Mouse (Mus musculus) thymus, postnatal 14 days (tissue): ENCODE data around the gene Tnrc6b.

Source experiments
- DNase-seq: peaks from one replicate; pipeline ENCODE4 v3.0.0; 2021

The Tnrc6b gene

DNA sequence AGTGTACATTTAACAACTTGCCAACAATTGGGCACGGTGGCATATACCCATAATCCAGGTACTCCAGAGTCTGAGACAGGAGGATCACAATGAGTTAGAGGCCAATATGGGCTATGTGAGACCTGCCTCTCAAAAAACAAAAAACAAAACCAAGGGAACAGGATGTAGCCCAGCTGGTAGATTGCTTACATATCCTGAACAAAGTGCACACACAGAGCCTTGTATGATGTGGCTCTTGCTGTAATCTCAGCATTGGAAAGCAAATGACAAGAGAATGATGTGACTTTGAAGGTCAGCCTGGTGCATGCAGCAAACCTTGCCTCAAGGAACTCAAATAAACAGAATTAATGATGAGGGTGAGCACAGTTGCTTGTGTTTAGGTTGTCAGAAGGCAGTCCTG lies 30.7 kb downstream of the Tnrc6b start:
- DNase-seq = peak; percentile 12

DNA sequence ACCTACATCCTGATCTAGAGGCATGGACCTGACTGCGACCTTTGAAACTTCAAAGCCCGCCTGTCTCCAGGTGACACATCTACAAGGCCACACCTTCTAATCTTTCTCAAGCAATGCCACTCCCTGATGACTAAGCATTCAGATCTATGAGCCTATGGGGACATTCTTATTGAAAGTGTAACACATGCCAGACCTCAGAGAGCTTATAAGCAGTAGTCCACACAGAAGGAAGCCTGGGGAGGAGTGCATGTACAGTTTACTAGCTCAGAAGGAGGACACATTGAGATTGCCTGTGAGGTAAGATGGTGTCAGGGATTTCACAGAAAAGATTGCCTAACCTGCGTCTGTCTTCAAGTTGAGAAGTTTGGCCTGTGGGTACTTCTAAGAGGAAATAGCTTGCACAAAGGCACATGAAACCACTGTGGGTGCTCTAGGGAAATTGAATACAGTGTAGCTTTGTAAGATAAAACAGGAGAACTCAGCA lies 31.9 kb downstream of the Tnrc6b start:
- peak; percentile 7 for DNase-seq

DNA sequence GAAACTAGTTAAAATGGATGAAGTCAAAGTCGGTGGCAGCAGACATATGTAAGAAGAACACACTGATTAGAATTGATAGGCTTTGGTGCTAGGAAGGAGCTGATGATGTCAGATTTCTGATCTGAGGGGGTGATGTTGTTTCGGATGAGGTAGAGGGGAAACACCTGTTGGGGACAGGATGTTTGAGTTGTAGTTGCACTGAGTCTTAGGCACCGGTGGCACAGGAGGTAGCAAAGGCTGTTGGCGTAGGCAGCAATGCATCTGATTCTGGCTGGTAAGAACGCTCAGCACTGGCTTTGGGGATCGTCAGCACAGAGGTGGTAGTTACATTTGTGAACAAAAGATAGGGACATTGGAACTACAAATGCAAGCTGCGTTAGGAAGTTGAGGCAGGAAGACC lies 32.5 kb downstream of the Tnrc6b start:
- peak; percentile 73 for DNase-seq

DNA sequence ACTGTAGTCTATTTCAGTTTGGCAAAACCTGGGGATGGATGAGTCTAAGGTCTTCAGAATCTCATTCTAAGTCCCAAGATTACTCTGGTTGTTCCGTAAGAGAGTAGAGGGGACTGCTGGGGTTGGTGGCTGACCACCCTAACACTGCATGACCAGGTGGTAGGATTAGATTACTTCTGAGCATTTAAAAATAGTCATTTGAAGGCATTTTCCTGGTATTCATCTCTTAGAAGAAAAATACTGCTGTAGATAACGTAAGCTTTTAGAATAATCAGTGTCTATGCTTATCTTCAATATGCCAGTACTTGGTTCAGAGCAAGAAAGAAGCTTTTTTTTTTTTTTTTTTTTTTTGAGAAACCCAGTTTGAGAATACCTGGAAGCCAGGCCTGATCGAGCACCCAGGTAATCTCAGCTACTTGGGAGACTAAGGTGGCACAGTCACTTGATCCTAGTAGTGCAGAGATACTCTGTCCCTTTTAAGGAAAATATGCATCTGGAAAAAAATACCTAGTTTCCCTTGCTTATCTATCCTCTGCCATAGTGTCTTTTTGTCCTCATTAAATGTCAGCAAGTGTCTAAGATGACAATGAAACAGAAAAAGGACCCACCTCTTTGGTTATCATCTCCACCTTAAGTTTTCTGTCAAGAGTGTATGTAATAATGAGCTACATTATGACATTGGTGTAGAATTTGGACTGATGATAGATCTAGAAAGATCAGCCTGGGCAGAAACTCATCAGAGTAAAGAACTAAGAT lies 33.7 kb downstream of the Tnrc6b start:
- DNase-seq = no peak

DNA sequence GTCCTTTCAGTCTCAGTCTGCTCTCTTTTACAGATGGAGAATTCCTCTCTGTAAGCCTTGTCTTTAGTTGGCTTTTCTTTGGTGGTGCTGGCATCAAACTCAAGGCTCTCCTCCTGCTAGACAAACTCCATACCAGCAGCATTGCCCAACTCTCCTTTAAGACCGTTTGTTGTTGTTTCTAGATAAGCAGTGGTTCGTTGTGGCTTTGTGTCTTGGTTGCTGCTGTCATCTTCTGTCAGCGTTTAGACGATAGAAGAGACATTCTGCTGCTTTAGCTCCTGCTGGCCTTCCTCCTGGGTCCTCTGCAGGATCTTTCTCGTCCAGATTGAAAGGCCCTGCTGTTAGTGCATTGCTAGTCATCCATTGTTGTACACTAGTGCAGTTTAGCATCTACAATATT lies 37.9 kb downstream of the Tnrc6b start:
- DNase-seq = no peak

DNA sequence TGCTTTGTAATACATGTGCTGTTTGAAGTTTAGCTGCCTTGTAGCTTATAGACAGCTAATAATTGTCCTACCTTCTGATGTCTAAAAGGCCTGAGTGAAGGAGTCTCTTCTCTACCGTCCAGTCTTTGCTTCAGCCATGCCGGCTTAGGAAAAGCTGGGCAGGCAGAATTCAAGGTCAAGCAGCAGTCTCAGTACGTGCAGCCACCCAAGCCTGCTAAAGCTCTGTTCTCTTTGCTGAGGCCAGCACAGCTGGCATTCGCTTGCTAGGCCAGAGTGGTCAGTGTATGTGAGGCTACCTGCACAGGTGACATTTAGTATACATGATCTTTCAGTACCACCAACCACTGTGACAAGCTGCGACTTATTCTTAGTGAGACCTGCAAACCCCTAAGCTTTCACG lies 42.2 kb downstream of the Tnrc6b start:
- no peak for DNase-seq

DNA sequence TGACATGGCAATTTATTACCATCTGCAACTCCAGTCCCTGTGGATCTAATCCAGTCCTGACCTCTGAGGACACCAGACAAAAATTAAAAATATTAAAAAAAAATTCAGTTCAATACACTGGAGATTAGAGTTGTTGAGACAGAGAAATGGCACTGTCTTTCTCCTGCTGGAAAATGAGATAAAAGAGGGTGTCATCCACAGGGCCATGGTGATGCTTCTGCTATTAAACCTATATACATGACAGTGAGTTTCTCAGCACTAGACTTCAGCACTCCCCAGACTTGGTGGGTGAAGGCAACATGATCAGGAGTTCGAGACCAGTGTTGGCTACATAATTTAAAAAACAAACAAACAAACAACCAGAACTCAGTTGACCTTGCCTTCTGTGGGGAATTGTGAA lies 43.0 kb downstream of the Tnrc6b start:
- DNase-seq = no peak

DNA sequence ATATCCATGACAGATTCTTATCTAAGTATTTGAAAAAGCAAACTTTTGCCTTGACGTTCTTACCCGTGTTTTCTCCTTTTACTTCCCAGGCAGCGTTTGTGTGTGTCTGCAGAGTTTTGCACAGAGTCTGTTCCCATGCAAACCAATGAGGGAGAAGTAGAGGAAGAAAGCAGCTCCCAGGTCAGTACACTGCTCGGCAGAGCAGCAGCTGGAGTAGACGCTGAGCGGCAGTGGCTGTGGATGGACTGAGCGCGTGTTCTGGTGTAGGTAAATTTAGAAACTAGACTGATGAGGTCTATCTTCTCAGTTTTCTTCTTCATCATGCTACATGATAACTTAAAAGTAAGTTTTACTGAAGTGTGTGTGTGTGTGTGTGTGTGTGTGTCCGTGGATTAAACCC lies 48.3 kb downstream of the Tnrc6b start:
- no peak for DNase-seq

DNA sequence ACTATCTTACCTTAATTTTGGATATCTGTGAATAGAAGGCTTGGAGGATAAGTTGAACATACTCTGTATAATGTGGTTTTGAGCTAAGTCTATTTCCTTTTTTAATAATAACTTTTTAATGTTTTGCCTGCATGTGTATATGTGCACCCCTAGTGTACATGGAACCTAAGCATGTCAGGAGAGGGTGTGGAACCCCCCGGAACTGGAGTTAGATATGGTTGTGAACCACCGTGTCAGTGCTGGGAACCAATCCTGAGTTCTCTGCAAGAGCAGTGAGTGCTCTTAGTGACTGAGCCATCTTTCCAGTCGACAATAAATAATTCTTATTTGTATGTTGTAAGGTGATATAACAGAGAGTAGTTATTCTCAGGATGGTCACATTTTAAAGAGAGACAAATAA lies 49.4 kb downstream of the Tnrc6b start:
- DNase-seq = no peak

DNA sequence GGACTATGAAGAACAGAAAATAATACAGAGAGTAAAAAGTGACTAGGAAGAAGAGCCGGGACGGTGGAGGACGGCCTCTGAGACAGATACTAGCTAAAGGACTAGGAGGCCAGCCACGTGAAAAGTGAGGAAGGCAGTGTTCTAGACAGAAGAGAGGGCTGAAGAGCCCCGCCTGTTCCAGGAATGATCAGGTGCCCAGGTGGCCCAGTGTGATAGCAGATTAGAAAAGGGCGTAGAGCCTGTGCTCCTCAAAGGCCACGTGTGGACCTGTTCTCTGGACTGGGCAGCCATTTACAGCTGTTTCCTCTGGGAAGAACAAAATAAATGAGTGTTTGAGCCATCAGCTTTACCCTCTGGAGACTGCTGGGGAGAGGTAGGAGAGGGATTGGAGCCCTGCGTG lies 49.8 kb downstream of the Tnrc6b start:
- no peak for DNase-seq

DNA sequence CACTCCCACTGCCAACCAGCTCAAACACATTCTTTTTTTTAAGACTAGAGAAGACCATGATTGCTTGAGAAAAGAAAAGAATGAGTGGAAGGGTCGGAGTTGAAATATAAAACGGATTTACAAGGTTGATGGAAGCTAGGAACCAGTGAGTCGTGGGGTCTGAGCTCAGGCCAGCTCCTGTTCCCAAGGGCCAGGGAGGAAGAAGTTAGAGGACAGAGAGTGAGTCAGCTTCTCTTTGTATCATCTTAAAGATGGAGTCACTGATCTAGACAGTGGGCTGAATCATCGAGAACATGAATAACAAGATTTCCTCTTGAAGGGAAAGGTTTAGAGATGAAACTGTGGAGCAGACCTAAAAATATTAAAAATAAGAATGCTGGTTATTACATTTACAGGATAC lies 51.5 kb downstream of the Tnrc6b start:
- DNase-seq = no peak

DNA sequence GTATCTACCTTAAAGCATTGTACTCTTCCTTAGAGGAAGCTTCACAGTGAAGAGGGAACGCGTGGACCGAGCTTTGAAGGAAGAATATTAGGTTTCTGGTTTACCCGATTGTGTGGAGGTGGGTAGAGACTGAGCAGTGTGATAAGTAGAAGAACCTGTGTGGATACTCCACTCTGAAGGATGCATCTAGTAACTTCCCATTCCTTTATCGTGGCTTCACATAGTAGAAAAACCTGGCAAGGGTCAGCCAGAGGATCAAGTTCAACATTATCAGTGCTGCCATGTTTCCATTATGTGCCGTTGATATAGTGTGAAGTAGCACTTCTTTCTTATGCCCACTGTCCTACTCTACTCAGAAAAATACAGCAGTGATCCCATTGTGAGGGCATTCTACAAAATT lies 53.6 kb downstream of the Tnrc6b start:
- DNase-seq = no peak

DNA sequence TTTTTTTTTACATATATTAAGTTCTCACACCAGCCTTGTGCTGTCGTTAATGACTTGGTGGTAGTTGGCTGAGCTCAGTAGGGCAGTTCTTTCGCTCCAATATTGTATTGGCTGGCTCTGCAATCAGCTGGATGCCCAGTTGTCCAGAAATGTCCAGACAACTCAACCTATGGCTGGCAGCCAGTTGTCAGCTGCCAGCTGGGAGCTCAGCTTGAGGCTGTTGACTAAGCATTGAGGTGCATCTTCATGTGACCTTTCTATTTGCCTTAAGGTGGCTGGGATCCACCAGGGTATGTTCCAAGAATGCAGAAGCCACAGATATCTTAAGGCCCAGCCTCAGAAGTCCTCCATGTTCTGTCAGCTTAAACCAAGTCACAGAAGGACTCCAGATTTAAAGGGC lies 54.3 kb downstream of the Tnrc6b start:
- no peak for DNase-seq

DNA sequence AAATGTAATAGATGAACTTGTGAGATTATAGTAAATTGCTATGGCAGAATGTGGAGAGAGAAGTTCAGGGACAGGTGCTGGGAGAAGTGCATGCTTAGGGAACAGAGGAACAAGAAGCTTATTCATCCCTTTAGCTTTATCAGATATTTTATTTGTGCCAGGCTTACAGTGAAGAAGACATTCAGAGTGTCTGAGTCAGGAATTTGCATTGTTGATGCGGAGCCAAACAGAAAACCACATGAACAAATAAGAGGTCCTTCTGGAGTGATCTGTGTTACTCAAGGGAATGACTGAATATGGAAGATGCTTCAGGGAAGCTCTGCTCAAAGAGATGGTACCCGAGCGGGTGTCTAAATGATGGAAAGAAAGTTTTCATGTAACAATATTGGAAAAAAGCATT lies 57.1 kb downstream of the Tnrc6b start:
- DNase-seq = no peak

DNA sequence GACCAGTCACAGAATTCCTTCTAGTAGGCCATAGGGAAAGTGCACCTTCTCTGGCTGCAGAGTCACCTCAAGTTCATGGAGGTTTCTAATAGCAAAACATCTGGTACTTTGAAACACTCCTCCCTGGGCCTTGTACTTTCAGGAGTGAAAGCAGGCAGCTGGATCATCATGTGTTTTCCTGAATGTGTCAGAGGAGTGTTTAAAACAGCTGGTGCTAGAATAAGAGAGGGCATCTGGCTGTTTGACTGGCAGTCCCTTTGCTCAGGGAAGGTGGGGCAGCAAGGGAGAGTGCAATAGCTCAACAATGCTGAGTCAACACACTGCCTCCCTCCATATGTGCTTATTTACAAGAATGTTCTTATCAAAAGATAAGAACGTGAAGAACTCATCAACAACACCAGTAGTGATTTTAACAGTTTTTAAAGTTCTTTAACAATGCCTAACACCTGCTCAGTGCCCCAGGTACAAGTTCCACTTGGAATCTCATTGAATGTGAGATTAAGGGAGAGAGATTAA lies 60.9 kb downstream of the Tnrc6b start:
- DNase-seq = no peak

DNA sequence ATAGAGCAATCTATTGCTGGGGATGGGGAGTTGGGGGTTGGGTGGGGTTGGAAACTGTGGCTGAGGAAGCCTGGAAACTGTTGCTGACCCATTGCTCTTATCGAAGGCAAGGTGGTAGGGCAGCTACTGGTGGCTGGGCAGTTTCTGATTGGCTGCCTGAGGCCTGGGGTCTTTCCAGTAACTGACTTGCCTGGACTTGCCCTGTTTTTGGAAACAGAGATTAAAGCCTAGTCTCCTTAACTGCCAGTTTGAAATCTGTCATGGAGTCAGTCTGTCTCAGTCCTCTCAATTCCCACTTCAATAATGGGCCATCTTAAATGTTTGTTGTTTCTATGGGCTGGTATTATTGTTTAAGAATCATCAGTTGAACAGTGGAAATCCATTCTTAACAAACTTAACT lies 63.6 kb downstream of the Tnrc6b start:
- no peak for DNase-seq

DNA sequence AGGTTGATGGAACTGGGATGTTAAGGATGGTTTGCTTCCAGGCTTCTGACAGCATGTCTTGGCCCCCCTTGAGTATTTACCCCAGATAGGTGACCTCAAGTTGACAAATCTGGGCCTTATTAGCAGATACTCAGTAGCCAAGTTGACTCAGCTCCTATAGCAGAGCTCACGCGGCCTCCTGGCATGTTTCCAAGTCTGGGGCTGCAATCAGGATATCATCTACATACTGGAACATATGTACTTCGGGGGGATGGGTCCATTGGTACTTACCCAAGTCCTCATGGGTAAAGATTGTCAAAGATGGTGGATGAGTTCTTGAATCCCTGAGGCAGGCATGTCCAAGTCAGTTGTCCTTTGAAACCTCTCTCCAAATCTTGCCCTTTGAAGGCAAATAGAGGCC lies 67.9 kb downstream of the Tnrc6b start:
- no peak for DNase-seq

DNA sequence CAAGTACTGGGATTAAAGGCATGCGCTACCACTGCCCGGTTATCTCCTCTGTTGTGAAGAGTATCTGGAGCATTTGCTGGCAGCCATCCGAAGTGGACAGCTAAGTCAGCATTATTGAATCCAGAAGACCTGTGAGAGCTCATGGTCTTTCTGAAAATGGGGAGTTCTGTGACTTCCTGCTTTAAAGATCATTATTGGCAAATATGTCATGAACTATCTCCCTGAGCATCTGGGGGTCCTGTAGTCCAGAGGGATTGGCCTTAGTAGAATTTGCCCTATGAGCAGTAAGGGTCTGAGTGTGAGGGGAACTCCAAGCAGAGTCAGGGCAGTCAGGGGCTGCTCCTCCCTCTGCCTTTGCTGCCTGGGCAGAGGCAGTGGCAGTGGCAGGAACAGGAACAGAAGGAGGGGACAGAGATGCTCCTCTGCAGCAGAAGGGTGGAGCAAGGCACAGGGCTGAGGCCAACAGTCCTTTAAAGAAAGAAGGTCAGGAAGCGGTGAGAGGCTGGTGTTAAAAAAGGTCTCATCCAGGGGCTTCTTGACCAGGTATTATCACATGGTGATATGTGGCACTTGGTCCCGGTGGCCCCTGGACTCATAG lies 69.1 kb downstream of the Tnrc6b start:
- DNase-seq = no peak

DNA sequence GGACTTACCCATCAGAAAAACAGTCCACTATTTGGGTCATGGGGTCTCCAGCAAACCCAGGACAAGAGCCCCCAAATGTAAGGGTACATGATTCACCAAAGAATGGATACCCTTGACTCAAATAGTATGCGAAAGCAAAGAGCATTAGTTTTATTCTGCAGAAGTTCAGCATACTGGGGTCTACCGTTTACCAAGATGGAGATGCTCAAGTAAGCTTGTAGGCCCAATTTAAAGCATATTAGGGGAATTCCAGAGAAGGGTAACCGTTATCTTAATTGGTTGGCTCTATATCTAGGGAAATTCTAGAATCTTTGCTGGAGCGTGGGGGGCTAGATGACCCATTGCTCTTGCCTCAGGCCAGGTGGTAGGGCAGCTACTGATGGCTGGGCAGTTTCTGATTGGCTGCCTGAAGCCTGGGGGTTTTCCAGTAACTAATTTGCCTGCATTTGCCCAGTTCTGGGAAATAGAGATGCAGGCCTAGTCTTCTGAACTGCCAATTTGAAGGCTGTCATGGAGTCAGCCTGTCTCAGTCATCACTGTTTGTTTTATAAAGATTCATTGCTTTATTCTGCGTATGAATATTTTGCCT lies 70.2 kb downstream of the Tnrc6b start:
- no peak for DNase-seq

DNA sequence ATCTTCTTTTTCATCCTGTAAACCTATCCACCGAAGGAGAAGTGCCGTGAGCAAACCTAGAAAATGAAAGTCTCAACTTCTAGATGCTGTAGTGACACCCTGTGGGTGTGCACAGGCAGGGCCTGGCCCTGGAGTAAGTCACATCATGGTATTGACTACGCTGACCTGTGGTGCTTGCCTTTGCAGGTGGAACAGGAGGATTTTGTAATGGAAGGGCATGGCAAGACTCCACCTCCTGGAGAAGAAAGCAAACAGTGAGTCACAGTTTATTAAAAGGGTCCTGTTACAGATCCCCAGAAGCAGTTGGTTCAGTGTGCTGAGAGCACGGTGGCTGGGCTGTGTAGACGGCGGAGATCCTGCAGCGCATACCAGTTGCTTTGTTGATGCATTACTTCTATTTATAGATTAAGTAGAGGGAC lies 73.4 kb downstream of the Tnrc6b start:
- no peak for DNase-seq

DNA sequence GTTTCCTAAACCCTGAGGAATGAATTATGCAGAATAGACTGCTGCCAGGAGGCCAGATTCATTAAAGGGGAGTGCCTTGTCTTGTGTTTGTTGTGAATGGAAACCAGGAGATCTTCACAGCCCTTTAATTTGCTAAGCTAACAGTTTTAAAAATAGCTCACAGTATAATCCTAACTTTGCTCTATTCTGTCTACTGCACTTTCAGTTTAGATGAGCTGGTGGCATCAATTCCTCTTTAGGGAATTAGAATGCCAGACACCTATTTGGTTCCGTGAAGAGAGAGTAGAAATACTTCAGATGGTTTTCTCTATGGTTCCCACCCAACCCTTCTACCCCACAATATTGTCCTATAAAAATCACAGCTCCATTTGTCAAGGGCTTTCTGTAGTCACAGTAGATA lies 74.6 kb downstream of the Tnrc6b start:
- DNase-seq = no peak

DNA sequence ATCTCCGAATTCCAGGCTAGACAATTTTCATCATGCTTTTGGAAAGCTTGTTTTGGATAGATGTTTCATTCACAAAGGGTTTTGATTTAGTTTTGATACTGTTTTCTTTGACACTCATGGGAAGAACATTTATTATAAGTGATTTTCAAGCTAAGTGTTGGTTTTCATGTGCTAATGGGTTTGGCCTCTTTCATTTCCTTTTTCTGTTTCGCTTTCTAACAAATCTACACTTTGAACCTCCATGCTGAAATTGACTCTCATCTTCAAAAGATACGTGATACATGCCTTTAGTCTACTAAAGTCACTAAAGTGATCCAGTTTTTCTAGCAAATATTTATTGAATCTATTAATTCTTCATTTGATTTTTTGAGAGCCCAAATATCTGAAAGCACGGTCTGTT lies 76.6 kb downstream of the Tnrc6b start:
- DNase-seq = no peak

DNA sequence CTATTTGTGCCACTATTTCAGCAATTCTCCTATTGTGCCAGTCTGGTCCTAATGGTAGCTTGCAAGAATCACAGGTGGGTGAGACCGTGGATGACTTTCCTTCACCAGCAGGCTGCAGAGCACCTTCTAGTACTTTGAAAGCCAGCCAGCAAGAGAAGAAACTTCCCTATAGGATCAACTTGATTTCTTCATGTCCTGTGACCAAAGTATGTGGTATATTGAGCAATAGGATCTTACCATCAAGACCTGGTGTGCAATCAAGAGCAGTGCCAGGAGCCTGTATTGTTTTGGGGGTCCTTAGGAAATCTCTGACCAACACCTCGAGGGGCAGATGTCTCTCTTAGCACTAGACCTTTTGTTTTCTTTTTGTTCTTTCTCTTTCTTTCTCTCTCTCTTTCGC lies 81.4 kb downstream of the Tnrc6b start:
- DNase-seq = no peak

DNA sequence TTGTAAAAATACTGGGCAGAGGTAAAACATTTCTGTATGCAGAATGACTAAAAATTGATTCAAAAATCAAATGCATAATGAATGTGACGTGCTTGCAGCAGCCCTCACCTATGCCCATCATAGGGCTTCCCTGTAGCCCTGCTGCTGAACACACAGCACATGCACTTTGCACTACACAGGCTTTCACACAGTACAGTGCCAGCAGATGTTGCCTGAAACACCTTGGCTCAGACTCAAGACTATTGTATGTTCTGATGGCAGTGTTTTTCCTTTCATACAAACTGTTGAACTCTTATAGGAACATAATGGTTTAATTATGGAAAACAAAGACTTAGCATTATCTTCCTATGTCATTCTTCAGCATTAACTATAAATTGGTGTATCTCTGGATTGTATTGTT lies 84.0 kb downstream of the Tnrc6b start:
- DNase-seq = no peak
